Mouse (Mus musculus): ENCODE measurements at regions not wholly inside any gene's neighbourhood (a gene's known extent, or its start where the extent isn't known, plus 50 kb on each side); places are given as distances from the start of the nearest gene placed in this dataset.

GRCm38 (mm10) chr15:5658796-5659195, 414.8 kb upstream of the Ptger4 start:
- H3K4me2 ChIP-seq (ENCODE audit: low read length) = no peak overlapping the region
- H3K27me3 ChIP-seq (ENCODE audit: control insufficient read depth, insufficient read depth, low read depth, low read length) = no peaks in the 10 kb centered on the region
- no peaks in the 10 kb centered on the region for H3K36me3 ChIP-seq (ENCODE audit: control insufficient read depth, insufficient read depth, low read length)
- no peak overlapping the region for H3K27ac ChIP-seq (ENCODE audit: low read length)
- no peak for ATAC-seq
- no peak overlapping the region for H3K9ac ChIP-seq (ENCODE audit: low read depth, low read length)
- H3K9me3 ChIP-seq (replicated peaks; ENCODE audit: control insufficient read depth, low read length, poor library complexity, severe bottlenecking) = no peaks in the 10 kb centered on the region
- H3K4me1 ChIP-seq (ENCODE audit: control insufficient read depth, insufficient read depth, low read length) = no peaks in the 10 kb centered on the region
- H3K4me3 ChIP-seq (ENCODE audit: low read depth, low read length) = no peak overlapping the region
- WGBS = 75% methylated on average over 6 of the region's 6 CpGs

GRCm38 (mm10) chr15:5660819-5661218, 416.8 kb upstream of the Ptger4 start:
- H3K9ac ChIP-seq (ENCODE audit: low read depth, low read length) = no peak overlapping the region
- H3K27me3 ChIP-seq (ENCODE audit: control insufficient read depth, insufficient read depth, low read depth, low read length) = no peaks in the 10 kb centered on the region
- H3K4me2 ChIP-seq (ENCODE audit: low read length) = no peak overlapping the region
- H3K4me3 ChIP-seq (ENCODE audit: low read depth, low read length) = no peak overlapping the region
- H3K27ac ChIP-seq (ENCODE audit: low read length) = no peak overlapping the region
- H3K4me1 ChIP-seq (ENCODE audit: control insufficient read depth, insufficient read depth, low read length) = no peaks in the 10 kb centered on the region
- no peak for ATAC-seq
- H3K9me3 ChIP-seq (replicated peaks; ENCODE audit: control insufficient read depth, low read length, poor library complexity, severe bottlenecking) = no peaks in the 10 kb centered on the region
- H3K36me3 ChIP-seq (ENCODE audit: control insufficient read depth, insufficient read depth, low read length) = no peaks in the 10 kb centered on the region
- WGBS = 81% methylated on average over 3 of the region's 3 CpGs

GRCm38 (mm10) chr15:5671781-5672180, 427.8 kb upstream of the Ptger4 start:
- ATAC-seq = no peak
- Histone ChIP-seq H3K4me1 (ENCODE audit: control insufficient read depth, insufficient read depth, low read length) (no peaks in the 10 kb centered on the region), H3K4me2 (ENCODE audit: low read length) (no peak overlapping the region), H3K36me3 (ENCODE audit: control insufficient read depth, insufficient read depth, low read length) (no peaks in the 10 kb centered on the region), H3K27ac (ENCODE audit: low read length) (no peak overlapping the region), H3K27me3 (ENCODE audit: control insufficient read depth, insufficient read depth, low read depth, low read length) (no peaks in the 10 kb centered on the region), H3K9me3 (replicated peaks; ENCODE audit: control insufficient read depth, low read length, poor library complexity, severe bottlenecking) (no peaks in the 10 kb centered on the region), H3K4me3 (ENCODE audit: low read depth, low read length) (no peak overlapping the region), H3K9ac (ENCODE audit: low read depth, low read length) (no peak overlapping the region)

GRCm38 (mm10) chr15:5676704-5677103, 432.7 kb upstream of the Ptger4 start:
- ATAC-seq = no peak
- H3K4me3 ChIP-seq (ENCODE audit: low read depth, low read length) = no peak overlapping the region
- H3K4me1 ChIP-seq (ENCODE audit: control insufficient read depth, insufficient read depth, low read length) = no peaks in the 10 kb centered on the region
- H3K27me3 ChIP-seq (ENCODE audit: control insufficient read depth, insufficient read depth, low read depth, low read length) = no peaks in the 10 kb centered on the region
- H3K9me3 ChIP-seq (replicated peaks; ENCODE audit: control insufficient read depth, low read length, poor library complexity, severe bottlenecking) = no peaks in the 10 kb centered on the region
- H3K27ac ChIP-seq (ENCODE audit: low read length) = no peak overlapping the region
- H3K36me3 ChIP-seq (ENCODE audit: control insufficient read depth, insufficient read depth, low read length) = no peaks in the 10 kb centered on the region
- H3K4me2 ChIP-seq (ENCODE audit: low read length) = no peak overlapping the region
- WGBS = 94% methylated on average over 3 of the region's 3 CpGs
- H3K9ac ChIP-seq (ENCODE audit: low read depth, low read length) = no peak overlapping the region

GRCm38 (mm10) chr15:5693810-5694209, 449.8 kb upstream of the Ptger4 start:
- Histone ChIP-seq H3K9ac (ENCODE audit: low read depth, low read length) (no peak overlapping the region), H3K4me3 (ENCODE audit: low read depth, low read length) (no peak overlapping the region), H3K4me2 (ENCODE audit: low read length) (no peak overlapping the region), H3K36me3 (ENCODE audit: control insufficient read depth, insufficient read depth, low read length) (no peaks in the 10 kb centered on the region), H3K27ac (ENCODE audit: low read length) (no peak overlapping the region), H3K4me1 (ENCODE audit: control insufficient read depth, insufficient read depth, low read length) (no peaks in the 10 kb centered on the region), H3K27me3 (ENCODE audit: control insufficient read depth, insufficient read depth, low read depth, low read length) (no peaks in the 10 kb centered on the region), H3K9me3 (replicated peaks; ENCODE audit: control insufficient read depth, low read length, poor library complexity, severe bottlenecking) (no peaks in the 10 kb centered on the region)
- ATAC-seq = no peak
- WGBS = 89% methylated on average over 1 of the region's 1 CpGs

GRCm38 (mm10) chr15:5695015-5695414, 451.0 kb upstream of the Ptger4 start:
- no peak overlapping the region for H3K4me2 ChIP-seq (ENCODE audit: low read length)
- WGBS = 83% methylated on average over 3 of the region's 3 CpGs
- H3K9ac ChIP-seq (ENCODE audit: low read depth, low read length) = no peak overlapping the region
- no peak overlapping the region for H3K27ac ChIP-seq (ENCODE audit: low read length)
- ATAC-seq = no peak
- H3K9me3 ChIP-seq (replicated peaks; ENCODE audit: control insufficient read depth, low read length, poor library complexity, severe bottlenecking) = no peaks in the 10 kb centered on the region
- H3K27me3 ChIP-seq (ENCODE audit: control insufficient read depth, insufficient read depth, low read depth, low read length) = no peaks in the 10 kb centered on the region
- no peaks in the 10 kb centered on the region for H3K36me3 ChIP-seq (ENCODE audit: control insufficient read depth, insufficient read depth, low read length)
- no peak overlapping the region for H3K4me3 ChIP-seq (ENCODE audit: low read depth, low read length)
- no peaks in the 10 kb centered on the region for H3K4me1 ChIP-seq (ENCODE audit: control insufficient read depth, insufficient read depth, low read length)

GRCm38 (mm10) chr15:5708454-5708853, 464.5 kb upstream of the Ptger4 start:
- H3K4me1 ChIP-seq (ENCODE audit: control insufficient read depth, insufficient read depth, low read length) = no peaks in the 10 kb centered on the region
- no peak overlapping the region for H3K27ac ChIP-seq (ENCODE audit: low read length)
- H3K4me3 ChIP-seq (ENCODE audit: low read depth, low read length) = no peak overlapping the region
- ATAC-seq = no peak
- H3K4me2 ChIP-seq (ENCODE audit: low read length) = no peak overlapping the region
- H3K27me3 ChIP-seq (ENCODE audit: control insufficient read depth, insufficient read depth, low read depth, low read length) = no peaks in the 10 kb centered on the region
- H3K9me3 ChIP-seq (replicated peaks; ENCODE audit: control insufficient read depth, low read length, poor library complexity, severe bottlenecking) = no peaks in the 10 kb centered on the region
- H3K36me3 ChIP-seq (ENCODE audit: control insufficient read depth, insufficient read depth, low read length) = no peaks in the 10 kb centered on the region
- WGBS = 88% methylated on average over 5 of the region's 5 CpGs
- no peak overlapping the region for H3K9ac ChIP-seq (ENCODE audit: low read depth, low read length)

- H3K9ac ChIP-seq (ENCODE audit: low read depth, low read length) = no peak overlapping the region
- H3K27me3 ChIP-seq (ENCODE audit: control insufficient read depth, insufficient read depth, low read depth, low read length) = no peaks in the 10 kb centered on the region
- no peak overlapping the region for H3K27ac ChIP-seq (ENCODE audit: low read length)
- H3K4me2 ChIP-seq (ENCODE audit: low read length) = no peak overlapping the region
- no peak overlapping the region for H3K4me3 ChIP-seq (ENCODE audit: low read depth, low read length)
- H3K4me1 ChIP-seq (ENCODE audit: control insufficient read depth, insufficient read depth, low read length) = no peaks in the 10 kb centered on the region
- 10% methylated on average over 1 of the region's 1 CpGs for WGBS
- peak; percentile 75; the same call in 1 of the 2 replicates for ATAC-seq
- no peaks in the 10 kb centered on the region for H3K9me3 ChIP-seq (replicated peaks; ENCODE audit: control insufficient read depth, low read length, poor library complexity, severe bottlenecking)
- H3K36me3 ChIP-seq (ENCODE audit: control insufficient read depth, insufficient read depth, low read length) = no peaks in the 10 kb centered on the region
These were observed 496.7 kb upstream of the Ptger4 start for GRCm38 (mm10) chr15:5740658-5741057.

- Histone ChIP-seq H3K27ac (ENCODE audit: low read length) (no peak overlapping the region), H3K36me3 (ENCODE audit: control insufficient read depth, insufficient read depth, low read length) (no peaks in the 10 kb centered on the region), H3K9me3 (replicated peaks; ENCODE audit: control insufficient read depth, low read length, poor library complexity, severe bottlenecking) (no peaks in the 10 kb centered on the region), H3K4me2 (ENCODE audit: low read length) (no peak overlapping the region), H3K27me3 (ENCODE audit: control insufficient read depth, insufficient read depth, low read depth, low read length) (no peaks in the 10 kb centered on the region), H3K9ac (ENCODE audit: low read depth, low read length) (no peak overlapping the region), H3K4me3 (ENCODE audit: low read depth, low read length) (no peak overlapping the region), H3K4me1 (ENCODE audit: control insufficient read depth, insufficient read depth, low read length) (no peaks in the 10 kb centered on the region)
- ATAC-seq = no peak
- 88% methylated on average over 5 of the region's 5 CpGs for WGBS
These were observed 499.9 kb upstream of the Ptger4 start for GRCm38 (mm10) chr15:5743893-5744292.

GRCm38 (mm10) chr15:5758690-5759089, 514.7 kb upstream of the Ptger4 start:
- no peak for ATAC-seq
- H3K36me3 ChIP-seq (ENCODE audit: control insufficient read depth, insufficient read depth, low read length) = no peaks in the 10 kb centered on the region
- no peak overlapping the region for H3K4me3 ChIP-seq (ENCODE audit: low read depth, low read length)
- 94% methylated on average over 2 of the region's 2 CpGs for WGBS
- no peak overlapping the region for H3K9ac ChIP-seq (ENCODE audit: low read depth, low read length)
- H3K27ac ChIP-seq (ENCODE audit: low read length) = no peak overlapping the region
- H3K4me2 ChIP-seq (ENCODE audit: low read length) = no peak overlapping the region
- H3K27me3 ChIP-seq (ENCODE audit: control insufficient read depth, insufficient read depth, low read depth, low read length) = no peaks in the 10 kb centered on the region
- no peaks in the 10 kb centered on the region for H3K9me3 ChIP-seq (replicated peaks; ENCODE audit: control insufficient read depth, low read length, poor library complexity, severe bottlenecking)
- H3K4me1 ChIP-seq (ENCODE audit: control insufficient read depth, insufficient read depth, low read length) = no peaks in the 10 kb centered on the region

All from midbrain, embryonic 16.5 days (tissue).